Mouse (Mus musculus) limb, embryonic 14.5 days (tissue): Measurements from ENCODE around the gene Cyfip1. TPM values are rescaled to one million over a fixed set of nuclear protein-coding genes. Genes with fewer than 3 reads are reported as not detected.

Source experiments
- ATAC-seq: fragments of 200-750 bp; cut with Nextera tagmentation; 2 replicates; pipeline ENCODE4 v1.8.0; 2017; ENCODE audit warnings: low read depth, moderate number of reproducible peaks, moderate TSS enrichment; ENCODE audit not compliant: low FRiP score
- DNase-seq: peaks from one replicate; pipeline ENCODE4 v3.0.0-alpha.2; 2015; ENCODE audit warnings: low spot score
- H3K27ac ChIP-seq: fragments of 300-500 bp; sonication (generic); replicated peaks from 2 replicates; pipeline ENCODE4 v1.5.1; 2014; ENCODE audit warnings: low read depth, mild to moderate bottlenecking, low read length, moderate library complexity, mixed read lengths
- H3K27me3 ChIP-seq: fragments of 300-500 bp; sonication (generic); 2 replicates; pipeline ENCODE4 v1.6.1; 2014; ENCODE audit warnings: low read length, mixed read lengths; ENCODE audit not compliant: control insufficient read depth, insufficient read depth
- H3K36me3 ChIP-seq: fragments of 300-500 bp; sonication (generic); 2 replicates; pipeline ENCODE4 v1.6.1; 2014; ENCODE audit warnings: mild to moderate bottlenecking, low read length, moderate library complexity, mixed read lengths; ENCODE audit not compliant: control insufficient read depth, insufficient read depth
- H3K4me1 ChIP-seq: fragments of 300-500 bp; sonication (generic); 2 replicates; pipeline ENCODE4 v1.6.1; 2014; ENCODE audit warnings: antibody characterized with exemption, low read length, mixed read lengths; ENCODE audit not compliant: control insufficient read depth, insufficient read depth
- H3K4me2 ChIP-seq: fragments of 300-500 bp; sonication (generic); replicated peaks from 2 replicates; pipeline ENCODE4 v1.6.1; 2014; ENCODE audit warnings: low read depth, mild to moderate bottlenecking, low read length, moderate library complexity; ENCODE audit not compliant: severe bottlenecking
- H3K4me3 ChIP-seq: fragments of 300-500 bp; sonication (generic); replicated peaks from 2 replicates; pipeline ENCODE4 v1.5.1; 2014; ENCODE audit warnings: low read length
- H3K9ac ChIP-seq: fragments of 300-500 bp; sonication (generic); 2 replicates; pipeline ENCODE4 v1.6.1; 2014; ENCODE audit warnings: mild to moderate bottlenecking, low read depth, low read length, moderate library complexity; ENCODE audit not compliant: severe bottlenecking
- H3K9me3 ChIP-seq: fragments of 300-500 bp; sonication (generic); 2 replicates; pipeline ENCODE4 v1.6.1; 2016; ENCODE audit warnings: low read length; ENCODE audit not compliant: control insufficient read depth
- POLR2A ChIP-seq: fragments of 200-500 bp; IDR thresholded peaks from 2 replicates; pipeline ENCODE4 v1.8.0; 2012; ENCODE audit warnings: inconsistent platforms, mild to moderate bottlenecking, moderate library complexity, borderline replicate concordance; ENCODE audit not compliant: insufficient read depth, insufficient read length; ENCODE audit errors: extremely low read depth
- whole genome bisulfite sequencing: fragments of 180-500 bp; shearing (Covaris S2); extraction: QIAGEN DNeasy Blood & Tissue Kit; methylation state at CpG from one replicate; pipeline ENCODE4 v1.1.7; 2014; 5-methylcytosine and 5-hydroxymethylcytosine counted together
- polyA plus RNA-seq, 2 experiments: library from polyadenylated mRNA; depleted of rRNA in 1 of 2; stranded (reverse) in 1 of 2; unstranded in 1 of 2; fragments of >200 nt; fragmentation: Nextera tagmentation in 1 of 2; extraction: Ambion mirVana in 1 of 2; gene quantifications; 2 replicates each; pipeline versions ENCODE4 v1.2.1 to v1.2.3; 2012 to 2014

Gene Cyfip1
- polyA plus RNA-seq, 2 experiments, result 55.6 to 115 TPM

DNA sequence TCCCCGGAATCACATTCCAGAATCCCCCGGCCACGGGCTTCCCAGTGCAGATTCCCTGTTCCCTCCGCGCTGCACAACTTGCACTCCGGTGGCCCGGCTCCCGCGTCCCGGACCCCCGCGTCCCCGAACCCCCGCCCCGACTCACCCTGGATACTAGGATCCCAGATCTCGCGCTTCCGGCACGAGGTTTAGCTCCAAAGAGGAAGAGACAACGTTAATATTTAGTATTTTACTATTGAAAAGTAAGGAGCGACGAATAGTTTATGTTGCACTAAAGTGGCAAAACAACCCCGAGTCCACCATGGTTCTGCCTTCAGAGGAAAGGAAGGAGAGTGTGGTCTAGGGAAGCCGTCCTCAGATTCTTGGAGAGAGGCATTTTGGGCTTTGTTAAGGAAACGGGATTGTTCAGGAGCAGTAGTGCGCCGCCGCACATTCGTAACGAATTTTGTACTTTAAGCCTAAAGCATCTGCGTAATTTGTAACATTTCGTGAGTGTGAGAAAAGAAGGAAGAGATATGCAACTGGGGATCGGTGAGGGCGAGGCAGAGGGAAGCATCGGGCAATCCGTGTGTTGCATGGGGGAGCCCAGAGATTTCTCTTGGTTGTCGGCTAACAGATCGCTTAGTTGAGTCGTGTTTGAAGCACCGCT lies 1.1 kb downstream of the Cyfip1 start:
- H3K4me3 ChIP-seq, result peak overlapping the region; percentile 87
- WGBS, result under 1% methylated on average over 40 of the region's 40 CpGs
- no peak for TF ChIP-seq POLR2A
- peaks cover 17% of the 10 kb centered on the region for H3K4me1 ChIP-seq
- DNase-seq, result peak; percentile 27
- H3K27me3 ChIP-seq, result no peaks in the 10 kb centered on the region
- H3K4me2 ChIP-seq, result peak overlapping the region; percentile 77
- H3K27ac ChIP-seq, result peak overlapping the region; percentile 95
- peak; percentile 42 for ATAC-seq
- H3K9ac ChIP-seq, result peak overlapping the region; percentile 96
- no peaks in the 10 kb centered on the region for H3K9me3 ChIP-seq
- H3K36me3 ChIP-seq, result no peaks in the 10 kb centered on the region

- 51% methylated on average over 9 of the region's 9 CpGs for WGBS
- H3K36me3 ChIP-seq, result no peaks in the 10 kb centered on the region
- ATAC-seq, result no peak
- H3K9ac ChIP-seq, result no peak overlapping the region
- H3K4me3 ChIP-seq, result no peak overlapping the region
- no peaks in the 10 kb centered on the region for H3K27me3 ChIP-seq
- TF ChIP-seq POLR2A, result no peak
- no peak overlapping the region for H3K27ac ChIP-seq
- H3K9me3 ChIP-seq, result no peaks in the 10 kb centered on the region
- no peak overlapping the region for H3K4me2 ChIP-seq
- DNase-seq, result peak; percentile 31
- H3K4me1 ChIP-seq, result peaks cover 32% of the 10 kb centered on the region
Measured at GRCm38 (mm10) chr7:55846606-55847312, 5.2 kb downstream of the Cyfip1 start.

DNA sequence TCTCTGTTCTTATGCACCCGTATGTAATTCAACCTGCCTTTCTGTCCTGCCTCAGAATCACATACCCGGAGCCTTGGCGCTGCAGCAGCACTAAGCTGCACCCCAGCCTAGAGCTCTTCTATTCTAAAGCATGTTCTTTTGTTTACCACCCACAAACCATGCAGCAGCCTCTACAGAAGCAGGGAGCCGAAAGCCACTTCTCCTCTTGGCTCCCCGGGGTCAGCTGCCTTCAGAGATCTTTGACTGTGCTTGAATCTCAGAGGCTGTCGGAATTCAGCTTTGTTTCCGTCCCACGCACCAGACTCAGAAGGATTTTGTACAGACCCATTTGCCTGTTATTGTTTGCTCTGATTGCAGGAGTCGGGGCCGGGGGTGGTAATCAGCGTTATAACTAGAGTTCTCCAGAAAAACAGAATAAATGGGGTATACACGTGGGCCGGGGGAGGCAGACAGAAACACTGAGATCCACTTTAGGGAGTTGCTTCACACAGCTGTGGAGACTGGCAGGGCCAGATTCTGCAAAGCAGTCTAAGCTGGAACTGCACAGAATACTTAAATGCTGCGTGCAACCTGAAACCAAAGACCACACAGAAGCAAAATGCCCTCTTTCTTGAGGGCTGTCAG lies 8.5 kb downstream of the Cyfip1 start:
- no peak overlapping the region for H3K4me3 ChIP-seq
- no peaks in the 10 kb centered on the region for H3K36me3 ChIP-seq
- peaks cover 30% of the 10 kb centered on the region for H3K4me1 ChIP-seq
- H3K9ac ChIP-seq, result no peak overlapping the region
- peak; percentile 73 for ATAC-seq
- no peak for TF ChIP-seq POLR2A
- H3K4me2 ChIP-seq, result peak overlapping the region; percentile 23
- no peaks in the 10 kb centered on the region for H3K27me3 ChIP-seq
- WGBS, result 53% methylated on average over 14 of the region's 14 CpGs
- H3K27ac ChIP-seq, result peak overlapping the region; percentile 6
- no peaks in the 10 kb centered on the region for H3K9me3 ChIP-seq
- DNase-seq, result peak; percentile 50

DNA sequence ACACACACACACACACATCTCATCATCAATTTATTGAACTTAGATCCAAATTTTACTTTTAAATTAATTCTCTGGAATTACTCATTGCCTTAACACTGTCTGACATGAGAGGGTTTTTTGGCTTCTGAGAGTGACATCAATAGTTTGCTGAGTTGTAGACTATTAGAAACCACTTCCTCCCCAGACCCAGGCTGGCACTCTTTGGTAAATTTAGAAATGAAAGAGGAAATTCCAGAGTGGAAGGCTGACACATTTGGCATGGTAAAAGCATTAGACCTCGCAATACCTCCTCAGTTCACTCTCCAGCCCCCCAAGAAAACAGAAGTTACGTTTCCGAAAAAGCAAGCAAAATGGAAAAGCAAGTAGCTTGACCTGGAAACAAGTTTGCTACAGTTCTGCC lies 11.2 kb downstream of the Cyfip1 start:
- Histone ChIP-seq H3K36me3 (no peaks in the 10 kb centered on the region), H3K4me3 (no peak overlapping the region), H3K27ac (no peak overlapping the region), H3K9ac (no peak overlapping the region), H3K27me3 (no peaks in the 10 kb centered on the region), H3K9me3 (no peaks in the 10 kb centered on the region), H3K4me2 (no peak overlapping the region), H3K4me1 (peaks cover 28% of the 10 kb centered on the region)
- DNase-seq, result no peak
- TF ChIP-seq POLR2A, result no peak
- no peak for ATAC-seq
- 60% methylated on average over 3 of the region's 3 CpGs for WGBS

DNA sequence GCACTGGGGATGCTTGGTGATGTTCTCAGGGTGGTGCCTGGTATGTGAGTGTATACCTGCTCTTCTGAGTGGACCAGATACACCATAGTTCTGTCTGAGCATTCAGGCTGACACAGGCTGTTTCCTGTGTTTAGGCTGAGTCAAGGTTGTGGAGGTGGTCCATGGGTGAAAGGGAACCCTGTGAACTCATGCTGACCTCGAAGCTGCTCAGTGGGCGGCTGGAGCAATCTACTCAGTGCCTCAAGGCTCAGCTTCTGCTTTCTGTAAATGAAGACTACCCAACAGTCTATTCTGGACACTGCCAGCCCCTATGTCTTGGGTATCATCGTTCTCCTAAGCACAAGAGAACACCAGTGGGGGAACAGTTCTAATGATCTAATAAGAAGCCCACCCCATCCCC lies 14.1 kb downstream of the Cyfip1 start:
- Histone ChIP-seq H3K4me3 (no peak overlapping the region), H3K27me3 (no peaks in the 10 kb centered on the region), H3K4me2 (no peak overlapping the region), H3K9ac (no peak overlapping the region), H3K36me3 (no peaks in the 10 kb centered on the region), H3K9me3 (no peaks in the 10 kb centered on the region), H3K4me1 (peaks cover 18% of the 10 kb centered on the region), H3K27ac (no peak overlapping the region)
- WGBS, result 67% methylated on average over 3 of the region's 3 CpGs
- no peak for ATAC-seq
- no peak for TF ChIP-seq POLR2A
- DNase-seq, result no peak
